Comparison of ENCODE assay signal across 10 mouse cellular contexts in the genomic region with DNA sequence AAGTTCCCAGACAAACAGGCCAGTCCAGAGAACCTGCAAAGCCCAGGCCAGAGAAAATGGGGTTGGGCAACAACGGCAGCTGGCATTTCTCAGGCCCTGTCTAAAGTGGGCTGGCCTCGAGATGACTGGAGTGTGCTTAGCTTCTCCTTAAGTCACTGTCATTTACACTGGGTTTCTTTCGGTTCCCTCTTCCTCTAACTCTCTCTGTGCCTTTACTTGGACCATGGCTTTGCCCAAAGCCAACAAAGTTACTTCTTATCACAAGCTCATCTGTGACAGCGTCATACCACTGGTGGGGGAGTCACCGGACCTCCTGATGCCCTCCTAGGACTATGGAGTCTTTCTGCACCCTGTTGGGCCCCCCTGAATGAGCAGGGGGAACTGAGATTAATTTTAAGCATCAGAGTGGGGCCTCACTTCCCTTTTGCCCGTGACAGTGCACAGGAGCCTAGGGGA. TPM values are rescaled to one million over a fixed set of nuclear protein-coding genes. Genes with fewer than 3 reads are reported as not detected.
DNase-seq lines count a peak whose midpoint lies in the region; ATAC-seq and TF ChIP-seq lines count a peak whose summit lies in the region.
"Had no signal": no experiment of that assay in that cellular context is flagged by ENCODE, and none has a peak within 500 bp of the region (broad histone marks: within the 10 kb centered on the region; RNA-seq: fewer than 3 reads in every experiment).

No protein-coding gene starts in this region.

- no peak overlapping the region for H3K4me2 ChIP-seq in heart, embryonic 12.5 days
- no peak overlapping the region for H3K4me2 ChIP-seq in lung, postnatal 0 days (replicated peaks; ENCODE audit: low read depth, low read length)
- H3K4me2 ChIP-seq: neural tube, embryonic 13.5 days had no signal

- H3K4me3 ChIP-seq in heart, embryonic 12.5 days: no peak overlapping the region
- no peak overlapping the region for H3K4me3 ChIP-seq in lung, postnatal 0 days (ENCODE audit: low read depth, low read length)
- H3K4me3 ChIP-seq: neural tube, embryonic 13.5 days had no signal

- H3K9ac ChIP-seq in heart, embryonic 12.5 days: no peak overlapping the region
- H3K9ac ChIP-seq in lung, postnatal 0 days (replicated peaks; ENCODE audit: low read depth): no peak overlapping the region
- H3K9ac ChIP-seq: forebrain, postnatal 0 days; neural tube, embryonic 13.5 days had no signal

- H3K9me3 ChIP-seq in heart, embryonic 12.5 days (replicated peaks): peaks cover 4% of the 10 kb centered on the region
- H3K9me3 ChIP-seq in lung, postnatal 0 days (ENCODE audit: low read length): no peaks in the 10 kb centered on the region
- H3K9me3 ChIP-seq: neural tube, embryonic 13.5 days had no signal

- H3K36me3 ChIP-seq in heart, embryonic 12.5 days: no peaks in the 10 kb centered on the region
- H3K36me3 ChIP-seq in lung, postnatal 0 days (ENCODE audit: insufficient read depth, low read length): no peaks in the 10 kb centered on the region
- H3K36me3 ChIP-seq: neural tube, embryonic 13.5 days had no signal

- peak; percentile 98 for DNase-seq in heart, adult 11 months
- peak; percentile 54 for DNase-seq in urinary bladder, postnatal 14 days (ENCODE audit: low spot score)
- no peak for DNase-seq in urinary bladder, adult 2 months (ENCODE audit: low spot score)
- peak; percentile 58 for DNase-seq in lung, postnatal 0 days (ENCODE audit: low spot score)
- no peak for DNase-seq in left cerebral cortex, adult 18-20 months (ENCODE audit: low spot score in 2 of 2)
- DNase-seq in left cerebral cortex, adult 11 months (ENCODE audit: low spot score): no peak
- DNase-seq: forebrain, postnatal 0 days had no signal

- peaks cover 29% of the 10 kb centered on the region for H3K4me1 ChIP-seq in heart, embryonic 12.5 days (replicated peaks)
- peaks cover 12% of the 10 kb centered on the region for H3K4me1 ChIP-seq in lung, postnatal 0 days (ENCODE audit: insufficient read depth, low read depth, low read length)

- 0 out of 2 replicates have a peak, but pooled peaks cover 7% of the 10 kb centered on the region for H3K27me3 ChIP-seq in heart, embryonic 12.5 days (replicated peaks)
- H3K27me3 ChIP-seq in lung, postnatal 0 days (replicated peaks; ENCODE audit: insufficient read depth, low read length): peaks cover 12% of the 10 kb centered on the region

- H3K27ac ChIP-seq in heart, embryonic 12.5 days (ENCODE audit: poor library complexity, severe bottlenecking): no peak overlapping the region
- H3K27ac ChIP-seq in lung, postnatal 0 days (ENCODE audit: low read length): no peak overlapping the region
- H3K27ac ChIP-seq: neural tube, embryonic 13.5 days had no signal

- no peak for ATAC-seq in heart, embryonic 12.5 days (ENCODE audit: insufficient number of reproducible peaks, low FRiP score)
- peak; percentile 65 for ATAC-seq in lung, postnatal 0 days
- ATAC-seq in cerebellum, adult (ENCODE audit: insufficient number of reproducible peaks, low FRiP score, low TSS enrichment): no peak
- ATAC-seq: forebrain, postnatal 0 days had no signal

- 27% methylated on average over 6 of the region's 6 CpGs for WGBS in heart, embryonic 12.5 days
- WGBS in lung, postnatal 0 days: 32% methylated on average over 6 of the region's 6 CpGs

- no peak for TF ChIP-seq CTCF in lung, postnatal 0 days (IDR thresholded peaks at IDR 0.05)

- TF ChIP-seq EP300 in lung, postnatal 0 days (IDR thresholded peaks at IDR 0.05): no peak

RNA-seq across cellular contexts. Expression of a gene that starts 2.4 kb away (rescaled TPM):
- polyA plus RNA-seq in heart, embryonic 12.5 days (2016; fragmentation: Nextera tagmentation; extraction: Ambion mirVana): 11.2 and 12.5 TPM in 2 replicates
- polyA plus RNA-seq in urinary bladder, adult 2 months (2012; rRNA removed): 19.8 and 21.3 TPM in 2 replicates
- 8.5 and 8.6 TPM in 2 replicates for polyA plus RNA-seq in lung, postnatal 0 days (2015; fragmentation: Nextera tagmentation; extraction: Ambion mirVana)
- 1 to 10 TPM; 4.2 to 5.2 TPM for total RNA-seq in left cerebral cortex, adult 18-20 months (2021)

RNA-seq across cellular contexts. Expression of a gene that starts 16.3 kb away (rescaled TPM):
- polyA plus RNA-seq in heart, embryonic 12.5 days (2016; fragmentation: Nextera tagmentation; extraction: Ambion mirVana): 10.6 and 15.4 TPM in 2 replicates
- polyA plus RNA-seq in urinary bladder, adult 2 months (2012; rRNA removed): 4.9 and 6.4 TPM in 2 replicates
- 4.0 and 4.8 TPM in 2 replicates for polyA plus RNA-seq in lung, postnatal 0 days (2015; fragmentation: Nextera tagmentation; extraction: Ambion mirVana)
- 1 to 10 TPM in 1 of 2 experiments, under 1 TPM in 1; 0.63 to 1.1 TPM for total RNA-seq in left cerebral cortex, adult 18-20 months (2021)

RNA-seq across cellular contexts. Expression of a gene that starts 52.8 kb away (rescaled TPM):
- not detected in 2 replicates for polyA plus RNA-seq in heart, embryonic 12.5 days (2016; fragmentation: Nextera tagmentation; extraction: Ambion mirVana)
- not detected in 2 replicates for polyA plus RNA-seq in urinary bladder, adult 2 months (2012; rRNA removed)
- not detected in 2 replicates for polyA plus RNA-seq in lung, postnatal 0 days (2015; fragmentation: Nextera tagmentation; extraction: Ambion mirVana)
- under 1 TPM in 1 of 2 experiments, not detected in 1; 0.54 TPM for total RNA-seq in left cerebral cortex, adult 18-20 months (2021)
- polyA plus RNA-seq: neural tube, embryonic 13.5 days had no signal

RNA-seq across cellular contexts. Expression of a gene that starts 56.5 kb away (rescaled TPM):
- polyA plus RNA-seq in heart, embryonic 12.5 days (2016; fragmentation: Nextera tagmentation; extraction: Ambion mirVana): 175 and 189 TPM in 2 replicates
- polyA plus RNA-seq in urinary bladder, adult 2 months (2012; rRNA removed): 234 and 282 TPM in 2 replicates
- 264 and 293 TPM in 2 replicates for polyA plus RNA-seq in lung, postnatal 0 days (2015; fragmentation: Nextera tagmentation; extraction: Ambion mirVana)
- total RNA-seq in left cerebral cortex, adult 18-20 months (2021): 100 to 1,000 TPM; 262 TPM

Comparison
In these comparisons a context has a peak if more than half of its experiments do, and no peak if none do; other contexts are left out.
1. DNase-seq: peak in heart, adult 11 months (single experiment), urinary bladder, postnatal 14 days (single experiment) and lung, postnatal 0 days (single experiment); none in urinary bladder, adult 2 months (single experiment), left cerebral cortex, adult 18-20 months (0 of 2) and left cerebral cortex, adult 11 months (single experiment).